Mouse (Mus musculus) yolk sac, embryonic 10.5 days (tissue): ENCODE results near the gene Lyl1.

Experiments
- DNase-seq: peaks from one replicate; pipeline ENCODE4 v3.0.0-alpha.2; 2017; ENCODE audit warnings: low spot score

Lyl1 gene

DNA sequence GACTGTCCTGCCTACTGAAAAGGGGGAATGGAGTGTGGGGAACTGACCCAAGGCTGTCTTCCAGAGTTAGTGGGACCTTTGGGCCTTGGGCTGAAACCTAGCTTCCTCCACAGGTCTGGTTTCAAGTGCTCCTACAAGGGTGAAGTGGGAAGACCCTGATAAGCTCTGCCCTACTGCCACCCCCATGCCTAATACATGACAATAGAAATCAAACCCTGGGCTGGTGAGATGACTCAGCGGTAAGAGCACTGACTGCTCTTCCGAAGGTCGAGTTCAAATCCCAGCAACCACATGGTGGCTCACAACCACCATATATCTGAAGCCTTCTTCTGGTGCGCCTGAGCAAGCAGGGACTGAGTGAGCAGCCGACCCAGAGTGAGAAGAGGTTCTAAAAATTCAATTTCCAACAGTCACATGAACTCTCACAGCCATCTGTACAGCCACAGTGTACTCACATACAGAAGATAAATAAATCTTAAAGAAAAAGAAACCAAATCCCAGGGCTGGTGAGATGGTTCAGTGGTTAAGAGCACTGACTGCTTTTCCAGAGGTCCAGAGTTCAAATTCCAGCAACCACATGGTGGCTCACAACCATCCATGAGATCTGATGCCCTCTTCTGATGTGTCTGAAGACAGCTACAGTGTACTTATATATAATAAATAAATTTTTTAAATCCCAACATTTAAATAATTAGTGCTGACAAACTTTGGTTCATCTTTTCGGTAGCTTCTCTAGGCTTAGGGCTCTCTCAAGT is 32.3 kb upstream of the Lyl1 start:
- DNase-seq = no peak

DNA sequence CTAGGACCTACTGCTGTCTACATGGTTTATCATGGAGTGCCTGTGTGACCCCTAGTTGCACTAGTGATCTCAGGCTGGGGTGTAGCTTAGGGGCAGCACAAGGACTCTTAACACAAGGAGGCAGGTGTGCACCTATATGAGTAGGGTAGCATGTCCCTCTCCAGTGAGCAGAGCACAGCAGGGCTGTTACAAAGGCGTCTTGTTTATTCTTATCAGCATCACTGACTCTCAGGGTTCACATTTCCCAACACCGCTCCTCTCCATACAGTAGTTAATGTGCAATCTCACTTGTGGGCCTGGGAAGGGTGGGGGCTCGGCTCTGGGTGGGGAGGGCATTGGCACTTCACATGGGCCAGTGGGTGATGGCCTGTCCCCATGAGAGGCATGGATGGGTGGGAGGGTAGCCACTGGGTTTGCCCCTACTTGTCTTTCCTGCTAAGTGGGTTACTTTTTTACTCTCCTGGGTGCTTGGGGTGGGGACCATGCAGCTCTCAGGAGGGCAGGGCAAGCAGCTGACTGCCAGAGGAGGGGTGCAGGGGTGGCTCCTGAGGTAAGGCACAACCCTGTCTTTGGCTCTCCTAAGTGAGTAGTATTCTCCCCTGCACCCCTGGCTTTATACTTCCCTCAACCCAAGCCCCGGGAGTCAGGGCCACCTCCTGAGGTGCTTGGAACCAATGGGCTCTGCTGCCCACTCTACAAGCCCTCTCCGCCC is 30.8 kb upstream of the Lyl1 start:
- peak; percentile 31 for DNase-seq

DNA sequence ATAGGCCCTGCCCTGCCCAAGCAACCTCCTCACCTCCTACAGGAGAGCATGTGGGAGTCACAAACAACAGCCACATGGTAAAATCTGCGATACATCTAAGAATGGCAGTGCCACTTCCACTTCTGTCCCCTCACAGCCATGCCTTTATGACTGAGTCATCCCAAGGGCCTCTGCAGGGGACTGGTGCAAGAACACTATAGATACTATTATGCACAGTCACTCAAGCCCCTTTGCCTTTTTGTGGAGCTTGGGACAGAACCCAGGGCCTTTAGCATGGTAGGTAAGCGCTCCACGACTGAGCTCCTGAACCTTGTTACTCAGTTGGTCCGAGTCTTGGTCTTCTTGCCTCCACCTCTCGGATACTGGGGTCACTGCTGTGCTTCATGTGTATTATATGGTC is 24.0 kb upstream of the Lyl1 start:
- DNase-seq = no peak

DNA sequence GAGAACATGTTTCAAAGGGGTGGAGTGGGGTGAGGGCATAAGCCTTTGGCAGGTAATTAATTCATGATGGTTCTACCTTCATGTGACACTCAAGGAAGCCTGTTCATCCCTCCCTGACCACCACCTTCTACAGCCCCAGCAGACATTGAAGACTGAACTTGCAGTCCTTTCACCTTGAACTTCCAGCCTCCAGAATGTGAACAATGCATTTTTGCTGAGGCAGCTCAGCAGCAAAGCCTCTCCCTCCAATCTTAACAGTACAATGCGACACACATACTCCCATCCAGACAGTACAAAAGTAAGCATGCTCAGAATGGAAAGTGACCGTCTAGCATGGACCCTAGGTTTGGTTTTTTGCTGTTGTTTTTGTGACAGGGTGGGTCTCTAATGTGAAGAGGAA is 19.8 kb upstream of the Lyl1 start:
- DNase-seq = no peak

DNA sequence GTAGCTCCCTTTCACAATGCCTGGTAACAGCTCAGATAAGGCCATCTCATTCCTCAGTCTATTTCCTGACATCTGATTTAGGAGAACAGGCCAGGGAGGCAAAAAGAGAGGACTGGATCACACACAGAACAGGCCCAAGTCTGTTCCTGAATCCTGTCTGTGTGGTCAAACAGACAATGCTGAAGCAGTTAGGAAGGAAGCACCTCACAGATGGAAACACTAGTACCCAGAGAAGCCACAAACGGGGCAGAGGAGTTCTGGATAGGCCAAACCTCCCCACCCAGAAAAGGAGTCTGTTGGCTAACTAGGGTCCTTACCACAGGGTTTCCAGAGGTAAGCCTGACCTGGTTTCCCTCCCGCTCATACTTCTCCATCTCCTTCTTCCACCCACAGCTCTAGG is 19.0 kb upstream of the Lyl1 start:
- no peak for DNase-seq

DNA sequence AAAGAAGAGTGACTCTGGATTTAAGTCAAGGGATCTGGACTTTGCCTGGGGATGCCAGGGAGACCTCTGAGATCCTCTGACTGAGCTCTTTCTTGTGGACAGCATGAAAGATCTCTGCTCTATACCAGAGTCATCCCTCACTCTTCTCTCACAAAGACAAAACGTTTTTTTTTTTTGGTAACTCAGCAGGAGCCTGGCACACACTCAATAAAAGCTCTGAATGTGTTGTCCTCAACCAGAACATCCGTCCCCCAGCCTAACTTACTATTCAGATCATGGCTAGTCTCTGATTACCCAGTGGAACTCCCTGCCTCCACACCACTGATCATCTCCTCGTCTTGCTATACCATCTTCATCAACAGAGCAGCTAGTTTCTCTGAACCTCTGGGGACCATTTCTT is 16.7 kb upstream of the Lyl1 start:
- no peak for DNase-seq

DNA sequence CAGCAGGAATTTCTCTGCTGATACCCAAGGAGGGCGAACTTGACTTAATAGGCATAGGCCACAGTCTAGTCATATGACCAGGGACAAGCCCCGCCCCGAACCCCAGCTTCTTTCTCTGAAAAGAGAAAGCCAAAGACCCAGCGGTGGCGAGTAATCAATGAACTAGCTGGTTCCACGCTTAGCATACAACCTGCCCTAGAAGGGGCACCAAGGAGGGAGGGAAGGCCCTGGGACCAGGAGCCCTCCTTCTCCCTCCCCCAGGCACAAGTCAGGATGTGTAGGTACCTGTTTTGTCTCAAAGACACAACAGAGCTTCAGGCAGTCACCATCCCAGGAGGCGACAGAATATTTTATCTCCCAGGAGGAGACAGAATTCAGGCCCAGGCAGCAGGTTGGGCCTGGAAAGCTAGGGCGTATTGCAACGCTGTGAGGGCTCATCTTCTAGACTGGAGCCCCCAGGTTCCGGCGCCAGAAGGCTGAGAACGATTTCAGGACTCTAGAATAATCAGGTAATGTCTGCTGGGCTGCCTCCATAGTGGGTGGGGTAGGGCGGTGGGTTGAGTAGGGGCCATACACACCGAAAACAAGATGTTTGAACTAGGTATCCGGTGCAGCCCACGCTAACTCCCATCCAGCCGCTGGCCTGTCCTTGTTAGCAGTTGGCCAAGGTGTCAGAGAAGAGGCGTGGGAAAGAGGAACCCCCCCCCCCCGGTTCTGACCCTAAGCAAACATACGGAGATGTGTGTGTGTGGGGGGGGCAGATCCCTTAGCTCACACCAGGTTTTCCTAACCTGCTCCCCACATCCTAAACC is 14.9 kb upstream of the Lyl1 start, which contains the start of gene Trmt1:
Trmt1 (plus strand) TSS at position 117 of the 812 bp plus-strand sequence.
- no peak for DNase-seq

DNA sequence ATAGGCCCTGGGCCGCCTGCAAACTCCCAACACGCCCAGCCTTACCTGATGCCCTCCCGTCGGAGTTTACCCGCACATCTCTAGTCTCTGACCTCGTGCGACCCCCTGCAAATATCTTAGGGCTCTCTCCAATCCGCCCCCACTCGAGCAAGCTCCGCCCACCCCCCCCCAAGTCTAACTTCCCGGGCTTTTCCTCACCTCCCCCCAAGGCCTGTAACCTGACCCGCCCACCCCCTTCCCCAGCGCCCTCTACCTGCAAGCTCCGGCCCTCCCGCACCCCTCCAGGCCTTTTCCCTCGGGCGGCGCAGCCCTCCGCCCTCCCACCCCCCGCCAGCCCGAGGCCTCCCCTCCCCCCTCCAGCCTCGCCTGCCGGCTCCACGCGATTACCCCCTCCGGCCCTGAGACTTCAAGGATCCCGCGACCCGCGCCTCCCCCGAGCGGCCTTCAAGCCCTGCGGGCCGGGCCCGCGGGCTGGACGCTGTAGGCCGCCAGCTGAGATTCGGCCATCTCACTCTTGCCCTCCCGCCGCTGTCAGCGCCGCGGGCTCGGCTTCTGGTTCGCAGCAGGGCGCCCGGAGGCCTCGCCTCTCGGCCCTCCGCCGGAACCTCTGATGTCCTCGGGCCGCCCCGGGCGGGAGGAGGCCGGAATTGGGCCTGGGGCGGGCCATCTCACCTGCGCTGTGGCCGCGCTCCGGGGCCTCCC is 14.1 kb upstream of the Lyl1 start:
- DNase-seq = peak; percentile 89

DNA sequence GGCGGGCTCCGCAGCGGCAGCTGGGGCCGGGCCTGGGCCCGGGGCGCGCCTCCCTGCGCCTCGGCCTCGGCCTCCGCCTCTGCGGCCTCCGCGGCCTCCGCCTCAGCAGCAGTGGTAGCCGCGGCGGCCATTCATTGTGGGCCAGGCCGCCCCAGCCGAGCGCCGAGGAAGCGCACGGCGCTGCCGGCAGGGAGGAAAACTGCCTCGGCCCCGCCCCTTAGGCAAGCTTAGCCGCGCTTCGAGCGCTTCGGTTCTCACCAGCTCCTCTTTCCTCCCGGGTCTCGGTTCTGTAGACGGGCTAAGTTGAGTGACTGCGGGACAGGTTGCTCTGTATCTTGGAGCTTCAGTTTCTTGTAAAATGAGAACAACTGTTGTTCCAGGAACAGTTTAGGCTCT is 13.6 kb upstream of the Lyl1 start, which contains the start of gene Nacc1:
Nacc1 (minus strand) TSS at position 158 of the 396 bp plus-strand sequence.
- DNase-seq = peak; percentile 83

DNA sequence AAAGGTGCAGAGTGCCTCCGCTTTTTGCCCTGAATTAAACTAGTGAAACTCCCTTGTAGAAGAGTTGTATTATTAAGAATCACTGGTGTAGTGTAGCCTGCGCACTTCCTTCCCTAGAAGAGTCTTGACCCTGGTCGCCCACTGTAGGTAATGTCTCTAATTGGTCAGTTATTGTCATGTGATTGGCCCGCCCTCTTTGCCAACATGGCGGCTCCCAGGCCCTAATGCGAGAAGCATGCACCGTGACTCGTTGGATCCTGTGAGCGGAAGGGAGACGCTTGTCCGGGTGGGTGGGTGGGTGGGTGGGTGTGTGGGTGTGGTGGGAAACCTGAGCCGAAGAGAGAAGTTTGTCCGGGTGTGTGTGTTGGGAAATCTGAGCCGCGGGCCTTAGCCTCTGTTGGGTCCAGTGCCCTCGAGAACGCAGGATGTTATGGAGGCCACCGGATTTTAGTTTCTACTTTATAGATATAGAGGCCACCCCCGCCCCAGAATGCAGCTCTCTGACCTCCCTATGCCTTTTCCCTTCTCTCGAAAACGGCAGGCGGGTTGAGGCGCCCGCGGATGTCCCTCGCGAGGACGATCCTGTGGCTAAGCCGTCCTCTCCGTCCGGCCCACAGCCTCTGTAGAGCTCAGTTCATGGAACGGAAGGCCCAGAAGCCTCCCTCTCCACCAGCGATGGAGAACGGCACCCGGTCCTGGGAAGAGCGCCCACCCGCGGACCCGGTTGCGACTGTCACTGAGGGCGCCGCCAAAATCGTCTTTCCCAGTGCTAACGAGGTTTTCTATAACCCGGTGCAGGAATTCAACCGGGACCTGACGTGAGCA is 12.0 kb upstream of the Lyl1 start:
- peak; percentile 89 for DNase-seq

DNA sequence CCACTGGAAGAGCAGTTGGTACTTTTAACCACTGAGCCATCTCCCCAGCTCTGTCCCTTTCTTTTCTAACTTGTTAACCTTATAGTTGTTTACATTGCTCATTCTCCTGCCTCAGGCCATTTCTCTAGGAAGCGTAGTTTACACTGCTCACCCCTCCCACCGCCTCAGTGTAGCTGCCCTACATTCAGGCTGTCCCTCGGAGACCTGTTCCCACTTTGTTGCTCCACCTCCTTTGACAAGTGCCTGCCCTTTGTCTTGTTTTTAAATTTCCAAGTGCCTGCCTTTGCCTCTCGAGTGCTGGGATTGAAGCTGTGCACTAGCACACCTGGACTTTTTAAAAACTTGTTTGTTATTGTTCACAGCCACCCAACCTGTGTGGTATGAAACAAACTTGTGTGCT is 7.9 kb upstream of the Lyl1 start:
- no peak for DNase-seq

DNA sequence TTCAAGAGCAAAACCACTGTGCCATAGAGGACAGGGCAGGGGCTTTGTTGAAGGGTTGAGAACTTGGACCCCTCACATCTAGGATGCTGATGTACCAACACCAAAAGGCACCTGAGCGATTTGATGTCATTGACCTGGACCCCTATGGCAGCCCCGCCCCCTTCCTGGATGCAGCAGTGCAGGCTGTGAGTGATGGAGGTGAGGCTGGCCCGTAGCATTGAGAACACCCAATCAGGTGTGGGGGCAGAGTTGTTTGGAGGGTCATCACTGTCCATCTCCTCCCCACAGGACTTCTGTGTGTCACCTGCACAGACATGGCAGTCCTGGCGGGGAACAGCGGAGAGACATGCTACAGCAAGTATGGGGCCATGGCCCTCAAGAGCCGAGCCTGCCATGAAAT is 6.1 kb upstream of the Lyl1 start:
- no peak for DNase-seq

DNA sequence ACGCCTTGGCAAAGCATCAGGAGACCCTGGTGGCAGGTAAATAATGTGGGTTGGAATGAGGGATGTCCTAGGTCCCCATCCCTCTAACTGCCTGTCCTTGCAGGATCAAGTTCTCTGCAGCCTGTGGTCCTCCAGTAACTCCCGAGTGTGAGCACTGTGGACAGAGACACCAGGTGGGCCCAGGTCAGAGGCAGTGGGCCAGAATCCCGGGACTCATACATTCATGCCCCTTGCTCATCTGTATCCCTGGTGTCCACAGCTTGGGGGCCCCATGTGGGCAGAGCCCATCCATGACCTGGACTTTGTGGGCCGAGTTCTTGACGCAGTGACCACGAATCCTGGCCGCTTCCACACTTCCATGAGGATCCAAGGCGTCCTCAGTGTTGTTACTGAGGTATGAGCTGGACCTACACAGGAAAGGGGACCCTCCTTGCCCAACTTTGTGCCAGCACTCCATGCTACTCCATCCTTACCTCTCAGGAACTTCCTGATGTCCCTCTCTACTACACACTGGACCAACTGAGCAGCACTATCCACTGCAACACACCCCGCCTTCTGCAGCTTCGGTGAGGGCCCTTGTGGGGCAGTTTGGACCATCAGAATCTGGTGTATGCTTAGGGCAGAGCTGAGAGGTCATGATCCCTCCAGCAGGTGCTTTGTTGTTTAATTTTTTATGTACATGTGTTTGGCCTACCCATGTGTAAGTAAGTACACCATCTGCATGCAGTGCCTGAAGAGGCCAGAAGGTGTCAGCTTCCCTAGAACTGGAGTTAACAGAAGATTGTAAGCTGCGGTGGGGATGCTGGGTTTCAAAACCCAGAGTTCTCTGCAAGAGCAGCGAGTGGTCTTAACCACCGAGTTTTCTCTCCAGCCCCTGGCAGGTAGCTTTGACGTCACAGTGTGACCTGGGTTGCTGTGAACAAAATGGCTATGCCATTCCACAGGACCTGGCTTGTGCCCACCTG is 3.8 kb upstream of the Lyl1 start:
- no peak for DNase-seq

DNA sequence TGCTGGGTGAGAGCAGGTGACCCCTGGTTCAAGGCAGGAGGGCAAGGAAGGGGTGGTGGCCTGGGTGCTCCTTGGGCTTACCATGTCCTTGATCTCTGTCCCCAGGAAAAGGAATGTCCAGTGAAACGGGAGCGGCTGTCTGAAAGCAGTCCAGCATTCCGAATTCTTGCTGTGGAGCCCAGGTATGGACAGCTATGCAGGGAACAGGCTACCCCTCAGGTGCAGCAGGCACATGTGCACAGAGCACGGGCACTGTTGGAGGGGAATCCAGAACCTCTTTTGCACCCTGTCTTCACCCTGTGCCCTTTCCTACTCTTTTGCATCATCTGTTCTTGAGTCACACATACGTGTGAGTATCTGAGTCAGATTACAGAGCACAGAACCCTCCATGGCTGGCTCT is 3.0 kb upstream of the Lyl1 start:
- DNase-seq = no peak

DNA sequence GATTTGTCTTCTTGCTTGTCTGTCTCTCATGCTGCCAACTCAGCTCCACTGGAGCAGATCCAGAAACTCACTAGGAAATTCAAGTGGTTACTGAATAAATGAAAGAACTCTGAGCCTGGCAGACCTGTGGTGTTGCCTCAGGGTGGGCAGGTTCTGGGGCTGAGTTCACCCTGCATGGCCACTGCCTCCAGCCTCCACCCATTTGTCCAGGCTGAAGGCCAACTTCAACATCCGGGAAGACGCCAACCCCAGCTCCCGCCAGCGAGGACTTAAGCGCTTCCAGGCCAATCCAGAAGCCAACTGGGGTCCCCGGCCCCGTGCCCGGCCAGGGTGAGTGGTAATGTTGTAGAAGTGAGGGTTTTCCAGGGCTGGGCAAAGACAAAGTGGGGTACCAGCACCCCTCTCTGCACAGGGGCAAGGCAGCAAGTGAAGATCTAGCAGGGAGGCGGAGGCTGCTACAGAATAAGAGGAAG is 2.3 kb upstream of the Lyl1 start:
- DNase-seq = no peak

DNA sequence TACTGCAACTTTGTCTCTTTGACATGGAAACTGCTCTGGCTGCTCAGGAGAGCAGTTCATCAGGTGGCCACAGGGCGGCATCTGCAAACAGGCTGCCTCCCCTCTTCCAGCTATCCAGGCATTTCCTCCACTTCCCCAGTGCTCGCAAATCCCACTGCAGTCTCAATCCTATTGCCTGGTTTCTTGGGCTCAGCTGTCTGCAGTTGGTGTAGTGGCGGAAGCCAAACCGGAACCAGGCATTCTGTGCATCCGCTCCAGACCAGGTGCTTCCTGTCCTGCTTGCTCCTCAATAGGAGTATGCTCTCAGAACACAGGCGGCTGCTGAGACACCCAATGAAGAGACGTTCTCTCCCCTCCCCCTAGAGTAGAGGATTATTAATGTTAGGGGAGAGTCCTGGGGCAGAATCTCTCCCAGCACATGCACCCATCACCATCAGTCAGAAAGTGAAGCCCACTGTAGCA is 1.4 kb upstream of the Lyl1 start:
- DNase-seq = peak; percentile 60

DNA sequence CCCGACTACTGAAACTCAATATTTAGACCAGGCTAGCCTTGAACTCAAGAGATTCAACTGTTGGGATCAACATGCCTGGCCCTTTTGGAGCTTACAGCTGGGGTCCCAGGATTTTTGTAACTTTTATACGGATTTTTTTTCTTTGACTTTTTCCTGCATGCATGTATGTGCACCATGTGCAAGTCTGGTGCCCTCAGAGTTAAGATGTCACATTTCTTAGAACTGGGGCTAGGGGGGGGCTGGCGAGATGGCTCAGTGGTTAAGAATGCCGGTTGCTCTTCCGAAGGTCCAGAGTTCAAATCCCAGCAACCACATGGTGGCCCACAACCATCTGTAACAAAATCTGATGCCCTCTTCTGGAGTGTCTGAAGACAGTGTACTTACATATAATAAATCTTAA is 731 bp upstream of the Lyl1 start:
- no peak for DNase-seq

DNA sequence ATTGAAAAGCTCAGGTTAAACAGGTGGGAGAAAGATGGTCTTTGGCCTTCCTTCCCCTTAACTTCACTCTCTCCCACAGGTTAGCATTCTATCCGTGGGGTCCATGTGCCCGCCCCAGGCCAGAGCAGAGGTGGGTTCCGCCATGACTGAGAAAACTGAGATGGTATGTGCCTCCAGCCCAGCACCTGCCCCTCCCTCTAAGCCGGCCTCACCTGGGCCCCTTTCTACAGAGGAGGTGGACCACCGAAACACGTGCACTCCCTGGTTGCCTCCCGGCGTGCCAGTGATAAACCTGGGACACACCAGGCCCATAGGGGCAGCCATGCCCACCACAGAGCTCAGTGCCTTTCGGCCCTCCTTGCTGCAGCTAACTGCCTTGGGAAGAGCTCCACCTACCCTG is 1.3 kb downstream of the Lyl1 start:
- no peak for DNase-seq

DNA sequence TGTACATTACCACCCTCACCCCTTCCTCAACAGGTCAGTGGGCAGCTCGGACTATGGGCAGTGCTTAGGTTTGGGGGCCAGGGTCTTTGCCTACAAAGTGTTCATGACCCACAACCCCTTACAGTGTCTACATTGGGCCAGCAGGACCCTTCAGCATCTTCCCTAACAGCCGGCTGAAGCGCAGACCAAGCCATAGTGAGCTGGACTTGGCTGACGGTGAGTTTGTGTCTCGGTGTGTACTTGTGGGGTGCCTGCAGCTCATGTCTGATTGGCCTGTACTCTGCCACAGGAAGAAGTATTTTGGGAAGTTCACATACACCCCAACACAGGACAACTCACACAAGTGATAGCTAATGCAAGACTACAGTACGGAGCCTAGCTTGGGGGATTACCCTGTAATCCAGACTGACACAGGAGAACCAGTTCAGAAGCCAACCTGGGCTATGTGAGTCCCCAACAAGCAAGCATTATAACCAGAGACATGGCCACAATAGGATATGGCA is 1.8 kb downstream of the Lyl1 start:
- DNase-seq = no peak
